8 mouse cellular contexts compared by ENCODE assay signal in genomic region chr6:100833355-100833754, GRCm38 (mm10). TPM values are rescaled to one million over a fixed set of nuclear protein-coding genes. Genes with fewer than 3 reads are reported as not detected.
DNase-seq lines count a peak whose midpoint lies in the region; ATAC-seq and TF ChIP-seq lines count a peak whose summit lies in the region.

Gene Ppp4r2 (plus strand): TSS chr6:100833622.

- intact Hi-C loops in gastrocnemius, adult 2 months (cut with DNase I) = no loop called here
- intact Hi-C loops in left cerebral cortex, adult 2 months (cut with DNase I) = loop anchor here (2.0 to 10.0 kb wide), 4 partner anchors 101 to 1141 kb away; partner anchors contain the start of genes Gpr27, Gxylt2 and Shq1

- TF ChIP-seq CTCF in gastrocnemius, adult 2 months (IDR thresholded peaks at IDR 0.05) = no peak
- TF ChIP-seq CTCF in hindbrain, postnatal 0 days (IDR thresholded peaks at IDR 0.05; ENCODE audit: low read depth) = no peak
- no peak for TF ChIP-seq CTCF in left cerebral cortex, adult 2 months (IDR thresholded peaks at IDR 0.05)

- H3K9me3 ChIP-seq in hindbrain, postnatal 0 days (ENCODE audit: low read length) = no peaks in the 10 kb centered on the region

- H3K4me3 ChIP-seq in gastrocnemius, adult 2 months = peak within 1 kb of the TSS; percentile 95
- H3K4me3 ChIP-seq in hindbrain, postnatal 0 days (ENCODE audit: low read length) = peak within 1 kb of the TSS; percentile 78
- H3K4me3 ChIP-seq in left cerebral cortex, adult 2 months = peak within 1 kb of the TSS; percentile 94

- H3K36me3 ChIP-seq in hindbrain, postnatal 0 days (ENCODE audit: insufficient read depth, low read length) = peaks cover 6% of the 10 kb centered on the region; the same call in 1 of the 2 replicates

- DNase-seq in WW6 (ENCODE audit: low read depth, low spot score) = peak; percentile 84
- DNase-seq in cerebellum, postnatal 4 days (ENCODE audit: low spot score in 2 of 2) = peak; percentile 70 to 92
- DNase-seq in gastrocnemius, adult 2 months = peak; percentile 96
- DNase-seq in hindbrain, postnatal 0 days (ENCODE audit: low spot score) = peak; percentile 97
- DNase-seq in left cerebral cortex, adult 2 months (ENCODE audit: extremely low spot score in 1 of 2, low spot score in 2 of 2) = peak; percentile 89 to 91
- peak; percentile 86 to 90 for DNase-seq in right cerebral cortex, adult 2 months (ENCODE audit: low spot score in 2 of 2)
- DNase-seq in urinary bladder, postnatal 14 days (ENCODE audit: low spot score) = peak; percentile 91

- H3K27me3 ChIP-seq in hindbrain, postnatal 0 days (ENCODE audit: insufficient read depth, low read length) = no peaks in the 10 kb centered on the region

- H3K27ac ChIP-seq in gastrocnemius, adult 2 months = peak within 1 kb of the TSS; percentile 89
- peak within 1 kb of the TSS; percentile 86 for H3K27ac ChIP-seq in hindbrain, postnatal 0 days
- peak within 1 kb of the TSS; percentile 85 for H3K27ac ChIP-seq in left cerebral cortex, adult 2 months

- ATAC-seq in hindbrain, postnatal 0 days = peak; percentile 97
- peak; percentile 98 for ATAC-seq in megakaryocyte, adult 5-6 weeks (ENCODE audit: poor library complexity, severe bottlenecking)

- WGBS in hindbrain, postnatal 0 days = under 1% methylated on average over 42 of the region's 50 CpGs

- H3K9ac ChIP-seq in hindbrain, postnatal 0 days (replicated peaks; ENCODE audit: low read length) = peak within 1 kb of the TSS; percentile 78

- peaks cover 4% of the 10 kb centered on the region; the same call in 1 of the 2 replicates for H3K4me1 ChIP-seq in hindbrain, postnatal 0 days (ENCODE audit: insufficient read depth, low read length)

- peak within 1 kb of the TSS; percentile 58 for H3K4me2 ChIP-seq in hindbrain, postnatal 0 days (ENCODE audit: low read depth, low read length)

RNA-seq across cellular contexts. Expression of gene Ppp4r2, which starts in this region (rescaled TPM):
- total RNA-seq in gastrocnemius, adult 2 months (2021) = 10 to 100 TPM; 59.3 to 70.9 TPM
- total RNA-seq in hindbrain, postnatal 0 days (2014; rRNA removed) = 23.9 and 24.5 TPM in 2 replicates
- polyA plus RNA-seq in hindbrain, postnatal 0 days (2015; fragmentation: Nextera tagmentation; extraction: Ambion mirVana) = 9.5 and 10.9 TPM in 2 replicates
- total RNA-seq in left cerebral cortex, adult 2 months (2021) = 10 to 100 TPM; 71.9 to 85.0 TPM
- 45.4 and 53.3 TPM in 2 replicates for total RNA-seq in megakaryocyte, adult 5-6 weeks (2015)
- 76.6 and 88.4 TPM in 2 replicates for total RNA-seq in megakaryocyte, adult 5-6 weeks (2017)

Comparison
In these comparisons a context has a peak if more than half of its experiments do, and no peak if none do; other contexts are left out.
1. Peak in every context shown above with its lines: DNase-seq, ATAC-seq, H3K4me3 ChIP-seq and H3K27ac ChIP-seq.